Mouse (Mus musculus): ENCODE measurements around the gene Olfr412. TPM values are rescaled to one million over a fixed set of nuclear protein-coding genes. Genes with fewer than 3 reads are reported as not detected.

Gene Olfr412
- total and polyA plus RNA-seq, 3 experiments, result not detected

- Histone ChIP-seq H3K27ac (ENCODE audit: insufficient read depth, low read depth) (no peak overlapping the region), H3K79me2 (replicated peaks; ENCODE audit: control insufficient read depth, extremely low read depth, insufficient read depth, poor library complexity, severe bottlenecking) (0 out of 2 replicates have a peak, but pooled peaks cover 2% of the 10 kb centered on the region), H3K4me2 (ENCODE audit: insufficient read depth, low read depth, poor library complexity, severe bottlenecking) (no peak overlapping the region), H3K9me3 (replicated peaks; ENCODE audit: low read length) (no peaks in the 10 kb centered on the region), H3K9ac (ENCODE audit: insufficient read depth, low read depth) (no peak overlapping the region), H3K36me3 (replicated peaks in 1 of 2; ENCODE audit: control insufficient read depth in 1 of 2, insufficient read depth in 1 of 2, low read length in 1 of 2) (peaks cover 91 to 100% of the 10 kb centered on the region in 2 experiments), H3K4me1 (ENCODE audit: control insufficient read depth in 1 of 2, insufficient read depth in 2 of 2) (peaks cover 3 to 52% of the 10 kb centered on the region in 2 experiments), H3K4me3 (replicated peaks in 1 of 3; ENCODE audit: low read depth in 2 of 3, low read length in 2 of 3, poor library complexity in 1 of 3) (no peak overlapping the region), H3K27me3 (replicated peaks) (no peaks in the 10 kb centered on the region)
- dilution Hi-C loops (cut with MboI; ENCODE audit: extremely low pct_ligation_motif_present, extremely low pct_unique_long_range_greater_than_20kb, low sequenced_read_pairs) (no loop called here), in situ Hi-C loops (cut with MboI; ENCODE audit: low pct_ligation_motif_present, low pct_unique_long_range_greater_than_20kb, low sequenced_read_pairs) (no loop called here)
- peak; percentile 52 for DNase-seq (ENCODE audit: extremely low read depth)
- no peak for TF ChIP-seq SIN3A (IDR thresholded peaks at IDR 0.05; ENCODE audit: low read length)
- no peak for TF ChIP-seq ELF1 (IDR thresholded peaks at IDR 0.05; ENCODE audit: low read depth, low read length)
- no peak for TF ChIP-seq MAX (IDR thresholded peaks at IDR 0.05; ENCODE audit: low read length)
- no peak for TF ChIP-seq MAFK (IDR thresholded peaks at IDR 0.05; ENCODE audit: insufficient replicate concordance, low read length)
- TF ChIP-seq CHD2 (IDR thresholded peaks at IDR 0.05; ENCODE audit: low read length), result no peak
- TF ChIP-seq MEF2A (IDR thresholded peaks at IDR 0.05; ENCODE audit: borderline replicate concordance, low read depth, low read length), result no peak
- no peak for TF ChIP-seq EP300 (IDR thresholded peaks at IDR 0.05; ENCODE audit: low read length)
- no peak for TF ChIP-seq PAX5 (IDR thresholded peaks at IDR 0.05; ENCODE audit: low read length)
- TF ChIP-seq CHD1 (IDR thresholded peaks at IDR 0.05; ENCODE audit: low read depth, low read length), result no peak
- no peak for TF ChIP-seq IRF4 (IDR thresholded peaks at IDR 0.05; ENCODE audit: low read depth, low read length)
- TF ChIP-seq POLR2AphosphoS2 (IDR thresholded peaks at IDR 0.05; ENCODE audit: low read depth, low read length), result no peak
- no peak for TF ChIP-seq JUND (conservative IDR thresholded peaks at IDR 0.05; ENCODE audit: low read depth, low read length)
- TF ChIP-seq CTCF (conservative IDR thresholded peaks at IDR 0.05 in 1 of 2, IDR thresholded peaks at IDR 0.05 in 1 of 2; ENCODE audit: low read depth in 2 of 2, low read length in 2 of 2), result peak; percentile 65 to 88
- TF ChIP-seq JUN (IDR thresholded peaks at IDR 0.05; ENCODE audit: insufficient read depth, low read depth, low read length), result no peak
- TF ChIP-seq ZNF384 (IDR thresholded peaks at IDR 0.05; ENCODE audit: low read depth, low read length), result no peak
- no peak for TF ChIP-seq USF2 (conservative IDR thresholded peaks at IDR 0.05; ENCODE audit: low read depth, low read length)
- TF ChIP-seq NELFE (IDR thresholded peaks at IDR 0.05; ENCODE audit: low read depth, low read length), result no peak
- peak; percentile 58; the same call in 1 of the 2 replicates for TF ChIP-seq ZC3H11A (IDR thresholded peaks at IDR 0.05; ENCODE audit: low read depth, low read length)
- no peak for TF ChIP-seq E2F4 (IDR thresholded peaks at IDR 0.05; ENCODE audit: insufficient replicate concordance, low read depth, low read length)
- no peak for TF ChIP-seq UBTF (IDR thresholded peaks at IDR 0.05; ENCODE audit: low read depth, low read length)
- peak; percentile 86 for TF ChIP-seq RAD21 (IDR thresholded peaks at IDR 0.05; ENCODE audit: low read depth, low read length)
- no peak for TF ChIP-seq TCF12 (IDR thresholded peaks at IDR 0.05; ENCODE audit: low read depth, low read length)
- no peak for TF ChIP-seq USF1 (IDR thresholded peaks at IDR 0.05; ENCODE audit: low read depth, low read length)
- TF ChIP-seq TBP (conservative IDR thresholded peaks at IDR 0.05; ENCODE audit: low read depth, low read length), result no peak
- TF ChIP-seq SMC3 (IDR thresholded peaks at IDR 0.05; ENCODE audit: low read depth, low read length), result peak; percentile 89
Observed at GRCm38 (mm10) chr11:74402126-74402525, 40.3 kb downstream of the Olfr412 start.

Measured in CH12.LX (cell line).